Mouse (Mus musculus): ENCODE results near the gene Gfy. TPM values are rescaled to one million over a fixed set of nuclear protein-coding genes. Genes with fewer than 3 reads are reported as not detected.

The Gfy gene
- polyA plus RNA-seq, 1 experiment from 2014 or later = not detected

GRCm38 (mm10) chr7:45133446-45134159 lies 45.8 kb downstream of the Gfy start:
- WGBS = 75% methylated on average over 8 of the region's 8 CpGs
- ATAC-seq (ENCODE audit: extremely low read depth, insufficient number of reproducible peaks, low FRiP score, low TSS enrichment) = no peak
- Histone ChIP-seq H3K27me3 (replicated peaks) (peaks cover 7% of the 10 kb centered on the region; the same call in 1 of the 2 replicates), H3K4me1 (peaks cover 42% of the 10 kb centered on the region), H3K9ac (no peak overlapping the region), H3K36me3 (no peaks in the 10 kb centered on the region), H3K4me3 (no peak overlapping the region), H3K9me3 (no peaks in the 10 kb centered on the region), H3K4me2 (no peak overlapping the region), H3K27ac (replicated peaks) (no peak overlapping the region)

DNA sequence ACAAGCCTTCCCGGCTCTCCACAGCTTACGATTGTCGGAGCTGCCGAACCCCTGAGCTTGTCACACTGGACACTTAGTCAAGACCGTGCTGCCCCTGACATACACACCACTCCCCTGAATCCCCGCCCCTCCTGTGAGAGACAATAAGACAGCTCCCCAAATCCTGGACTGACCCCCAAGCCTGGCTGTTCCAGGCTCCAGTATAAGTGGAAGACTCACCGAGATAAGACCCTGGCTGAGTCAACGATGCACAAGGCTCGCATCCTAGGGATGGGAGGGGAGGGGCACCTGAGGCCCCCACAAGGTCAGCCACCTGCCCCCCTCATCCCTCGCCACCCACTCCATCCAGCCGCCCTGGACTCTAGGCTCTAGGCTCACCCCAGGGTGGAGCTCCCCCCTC lies 47.5 kb downstream of the Gfy start:
- H3K27me3 ChIP-seq (replicated peaks) = 0 out of 2 replicates have a peak, but pooled peaks cover 7% of the 10 kb centered on the region
- no peak overlapping the region for H3K4me3 ChIP-seq
- peaks cover 35% of the 10 kb centered on the region for H3K4me1 ChIP-seq
- WGBS = 62% methylated on average over 11 of the region's 11 CpGs
- H3K4me2 ChIP-seq = no peak overlapping the region
- no peaks in the 10 kb centered on the region for H3K9me3 ChIP-seq
- H3K36me3 ChIP-seq = peaks cover 8% of the 10 kb centered on the region
- ATAC-seq (ENCODE audit: extremely low read depth, insufficient number of reproducible peaks, low FRiP score, low TSS enrichment) = no peak
- H3K27ac ChIP-seq (replicated peaks) = no peak overlapping the region
- H3K9ac ChIP-seq = peak overlapping the region; percentile 58

GRCm38 (mm10) chr7:45129776-45130512 lies 49.4 kb downstream of the Gfy start:
- Histone ChIP-seq H3K9ac (peak overlapping the region; percentile 81), H3K27ac (replicated peaks) (peak overlapping the region; percentile 90), H3K36me3 (peaks cover 27% of the 10 kb centered on the region), H3K4me1 (peaks cover 40% of the 10 kb centered on the region), H3K4me3 (peak overlapping the region; percentile 98), H3K4me2 (peak overlapping the region; percentile 72), H3K27me3 (replicated peaks) (0 out of 2 replicates have a peak, but pooled peaks cover 1% of the 10 kb centered on the region), H3K9me3 (no peaks in the 10 kb centered on the region)
- 64% methylated on average over 15 of the region's 15 CpGs for WGBS
- no peak for ATAC-seq (ENCODE audit: extremely low read depth, insufficient number of reproducible peaks, low FRiP score, low TSS enrichment)

- 3% methylated on average over 17 of the region's 17 CpGs for WGBS
- H3K27ac ChIP-seq (replicated peaks) = peak overlapping the region; percentile 90
These were observed 50.1 kb downstream of the Gfy start for GRCm38 (mm10) chr7:45129318-45129717.

DNA sequence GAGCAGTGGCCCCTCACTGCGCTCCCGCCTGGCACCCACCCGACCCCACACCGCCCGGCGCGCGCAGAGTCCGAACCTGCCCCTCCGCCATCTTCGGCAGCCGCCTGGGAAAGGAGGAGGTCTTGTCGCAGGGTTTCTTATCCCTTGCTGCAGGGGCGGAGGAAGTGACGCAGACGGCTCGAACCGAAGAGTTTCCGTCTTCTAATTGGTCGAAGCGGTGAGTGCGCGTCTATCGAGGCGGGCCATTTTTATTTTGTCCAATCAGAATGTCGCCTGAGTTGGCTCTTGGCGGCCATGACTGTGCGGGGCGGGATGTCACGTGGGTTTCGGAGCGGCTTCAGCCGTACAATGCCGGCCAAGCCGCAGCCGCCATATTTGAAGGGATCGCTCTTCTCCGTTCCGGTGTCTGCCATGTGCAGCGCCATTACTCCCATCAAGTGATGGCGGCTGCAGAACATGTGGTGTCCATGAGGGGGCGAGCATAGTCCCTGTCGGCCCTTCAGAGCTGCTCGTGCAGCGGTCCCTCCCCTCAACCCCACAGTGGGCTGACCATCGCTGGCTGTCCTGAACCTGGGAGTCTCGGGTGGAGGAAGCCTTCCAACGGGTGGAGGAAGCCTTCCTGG lies 50.6 kb downstream of the Gfy start, which contains the start of gene Rpl13a:
TSS of gene Rpl13a (minus strand) at position 138 of the 623 bp plus-strand sequence.
- Histone ChIP-seq H3K4me2 (peak within 1 kb of the TSS; percentile 97), H3K4me3 (peak within 1 kb of the TSS; percentile 98), H3K27ac (replicated peaks) (peak within 1 kb of the TSS; percentile 94), H3K9ac (peak within 1 kb of the TSS; percentile 100), H3K27me3 (replicated peaks) (no peaks in the 10 kb centered on the region), H3K4me1 (peaks cover 42% of the 10 kb centered on the region), H3K36me3 (peaks cover 30% of the 10 kb centered on the region), H3K9me3 (no peaks in the 10 kb centered on the region)
- peak; percentile 87 for ATAC-seq (ENCODE audit: extremely low read depth, insufficient number of reproducible peaks, low FRiP score, low TSS enrichment)
- under 1% methylated on average over 48 of the region's 48 CpGs for WGBS

More at GRCm38 (mm10) chr7:45129318-45129717, 50.1 kb downstream of the Gfy start:
- peak overlapping the region; percentile 98 for H3K4me3 ChIP-seq
- H3K4me1 ChIP-seq = peaks cover 42% of the 10 kb centered on the region
- peak overlapping the region; percentile 81 for H3K9ac ChIP-seq
- ATAC-seq (ENCODE audit: extremely low read depth, insufficient number of reproducible peaks, low FRiP score, low TSS enrichment) = no peak; the same call in 1 of the 2 replicates
- no peaks in the 10 kb centered on the region for H3K9me3 ChIP-seq
- no peaks in the 10 kb centered on the region for H3K27me3 ChIP-seq (replicated peaks)
- peak overlapping the region; percentile 72 for H3K4me2 ChIP-seq
- peaks cover 30% of the 10 kb centered on the region for H3K36me3 ChIP-seq

DNA sequence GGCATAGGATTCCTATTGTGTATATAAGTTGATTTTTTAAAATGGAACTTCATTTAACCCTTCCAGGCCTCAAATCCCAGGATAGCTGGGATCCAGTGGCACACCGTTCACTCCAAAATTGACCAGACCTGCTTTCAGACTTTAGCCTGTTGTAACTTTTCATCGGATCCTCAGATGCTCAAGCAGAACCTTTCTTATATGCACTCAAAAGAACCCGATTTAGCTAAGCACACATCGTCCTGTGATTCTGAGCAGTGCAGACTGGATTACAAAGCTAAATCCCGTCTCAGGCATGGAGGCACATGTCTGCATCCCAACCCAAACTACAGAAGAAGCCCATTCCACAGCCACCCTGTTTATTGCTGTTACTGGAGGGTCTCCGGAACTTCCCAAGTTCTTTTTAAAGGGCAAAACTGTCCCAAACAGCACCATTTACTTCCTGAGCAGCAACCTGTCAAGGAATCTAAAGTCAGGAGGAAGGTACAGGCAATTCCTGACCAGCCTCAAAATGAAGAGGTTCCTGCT lies 51.6 kb downstream of the Gfy start:
- under 1% methylated on average over 6 of the region's 6 CpGs for WGBS

GRCm38 (mm10) chr7:45126844-45127699 lies 52.3 kb downstream of the Gfy start:
- peaks cover 42% of the 10 kb centered on the region for H3K36me3 ChIP-seq
- H3K9me3 ChIP-seq = no peaks in the 10 kb centered on the region
- H3K27me3 ChIP-seq (replicated peaks) = no peaks in the 10 kb centered on the region
- peak overlapping the region; percentile 94 for H3K27ac ChIP-seq (replicated peaks)
- peak overlapping the region; percentile 98 for H3K4me3 ChIP-seq
- WGBS = 22% methylated on average over 21 of the region's 21 CpGs
- H3K4me1 ChIP-seq = peaks cover 55% of the 10 kb centered on the region
- no peak for ATAC-seq (ENCODE audit: extremely low read depth, insufficient number of reproducible peaks, low FRiP score, low TSS enrichment)
- peak overlapping the region; percentile 100 for H3K9ac ChIP-seq
- peak overlapping the region; percentile 97 for H3K4me2 ChIP-seq

More for the DNA sequence above, 51.6 kb downstream of the Gfy start:
- Histone ChIP-seq H3K36me3 (peaks cover 35% of the 10 kb centered on the region), H3K27ac (replicated peaks) (peak overlapping the region; percentile 94), H3K4me1 (peaks cover 48% of the 10 kb centered on the region), H3K9ac (peak overlapping the region; percentile 100), H3K27me3 (replicated peaks) (no peaks in the 10 kb centered on the region), H3K4me2 (peak overlapping the region; percentile 97), H3K4me3 (peak overlapping the region; percentile 98), H3K9me3 (no peaks in the 10 kb centered on the region)
- no peak for ATAC-seq (ENCODE audit: extremely low read depth, insufficient number of reproducible peaks, low FRiP score, low TSS enrichment)

Small RNA genes within 50 kb of the gene (microRNA-seq; reads per million reads assigned to microRNA genes)
- 9.0 reads per million, percentile 26 among the genes with 10 or more reads in this experiment for gene Mir5121
- gene Mir7055 = 0.61 reads per million

Other genes with a start within 250 kb of the Gfy start
- 0.11 and 0.14 TPM in 2 replicates for gene Tsks, start 236.4 kb downstream of the Gfy start, polyA plus RNA-seq (2015; fragmentation: Nextera tagmentation; extraction: Ambion mirVana)
- 9.8 and 10.3 TPM in 2 replicates for gene Cpt1c, start 204.7 kb downstream of the Gfy start, polyA plus RNA-seq (2015; fragmentation: Nextera tagmentation; extraction: Ambion mirVana)
- gene Prmt1, start 193.0 kb downstream of the Gfy start, polyA plus RNA-seq (2015; fragmentation: Nextera tagmentation; extraction: Ambion mirVana) = 438 and 486 TPM in 2 replicates
- 63.6 and 68.1 TPM in 2 replicates for gene Irf3, start 181.9 kb downstream of the Gfy start, polyA plus RNA-seq (2015; fragmentation: Nextera tagmentation; extraction: Ambion mirVana)
- 36.0 and 36.3 TPM in 2 replicates for gene Bcl2l12, start 180.9 kb downstream of the Gfy start, polyA plus RNA-seq (2015; fragmentation: Nextera tagmentation; extraction: Ambion mirVana)
- gene Scaf1, start 163.2 kb downstream of the Gfy start, polyA plus RNA-seq (2015; fragmentation: Nextera tagmentation; extraction: Ambion mirVana) = 27.0 and 27.1 TPM in 2 replicates
- 71.6 and 82.6 TPM in 2 replicates for gene Rras, start 161.6 kb downstream of the Gfy start, polyA plus RNA-seq (2015; fragmentation: Nextera tagmentation; extraction: Ambion mirVana)
- gene Prr12, start 126.7 kb downstream of the Gfy start, polyA plus RNA-seq (2015; fragmentation: Nextera tagmentation; extraction: Ambion mirVana) = 6.8 and 7.1 TPM in 2 replicates
- gene Nosip, start 117.1 kb downstream of the Gfy start, polyA plus RNA-seq (2015; fragmentation: Nextera tagmentation; extraction: Ambion mirVana) = 46.6 and 49.6 TPM in 2 replicates
- 12.5 and 13.6 TPM in 2 replicates for gene Prrg2, start 116.9 kb downstream of the Gfy start, polyA plus RNA-seq (2015; fragmentation: Nextera tagmentation; extraction: Ambion mirVana)
- 271 and 277 TPM in 2 replicates for gene Rcn3, start 87.3 kb downstream of the Gfy start, polyA plus RNA-seq (2015; fragmentation: Nextera tagmentation; extraction: Ambion mirVana)
- 38.0 and 38.1 TPM in 2 replicates for gene Fcgrt, start 75.7 kb downstream of the Gfy start, polyA plus RNA-seq (2015; fragmentation: Nextera tagmentation; extraction: Ambion mirVana)
- 982 and 1,095 TPM in 2 replicates for gene Rps11, start 55.1 kb downstream of the Gfy start, polyA plus RNA-seq (2015; fragmentation: Nextera tagmentation; extraction: Ambion mirVana)
- 688 and 785 TPM in 2 replicates for gene Rpl13a, start 50.8 kb downstream of the Gfy start, polyA plus RNA-seq (2015; fragmentation: Nextera tagmentation; extraction: Ambion mirVana)
- gene Gm45713, start 43.3 kb downstream of the Gfy start, polyA plus RNA-seq (2015; fragmentation: Nextera tagmentation; extraction: Ambion mirVana) = 0.17 TPM in 1 of 2 replicates, not detected in the other
- 0.88 and 1.0 TPM in 2 replicates for gene Flt3l, start 43.1 kb downstream of the Gfy start, polyA plus RNA-seq (2015; fragmentation: Nextera tagmentation; extraction: Ambion mirVana)
- 82.2 and 89.3 TPM in 2 replicates for gene Pih1d1, start 25.3 kb downstream of the Gfy start, polyA plus RNA-seq (2015; fragmentation: Nextera tagmentation; extraction: Ambion mirVana)
- gene Aldh16a1, start 25.0 kb downstream of the Gfy start, polyA plus RNA-seq (2015; fragmentation: Nextera tagmentation; extraction: Ambion mirVana) = 31.8 and 33.4 TPM in 2 replicates
- gene Slc17a7, start 15.6 kb downstream of the Gfy start, polyA plus RNA-seq (2015; fragmentation: Nextera tagmentation; extraction: Ambion mirVana) = 2.9 and 3.6 TPM in 2 replicates
- not detected in 2 replicates for gene Pth2, start 1.4 kb upstream of the Gfy start, polyA plus RNA-seq (2015; fragmentation: Nextera tagmentation; extraction: Ambion mirVana)
- 0.51 and 0.74 TPM in 2 replicates for gene Ccdc155, start 25.3 kb upstream of the Gfy start, polyA plus RNA-seq (2015; fragmentation: Nextera tagmentation; extraction: Ambion mirVana)
- 1.5 and 1.7 TPM in 2 replicates for gene Dkkl1, start 32.6 kb upstream of the Gfy start, polyA plus RNA-seq (2015; fragmentation: Nextera tagmentation; extraction: Ambion mirVana)
- 127 and 139 TPM in 2 replicates for gene Tead2, start 36.2 kb upstream of the Gfy start, polyA plus RNA-seq (2015; fragmentation: Nextera tagmentation; extraction: Ambion mirVana)
- 1.7 and 2.4 TPM in 2 replicates for gene Cd37, start 59.5 kb upstream of the Gfy start, polyA plus RNA-seq (2015; fragmentation: Nextera tagmentation; extraction: Ambion mirVana)
- 0.27 and 0.41 TPM in 2 replicates for gene Slc6a16, start 61.5 kb upstream of the Gfy start, polyA plus RNA-seq (2015; fragmentation: Nextera tagmentation; extraction: Ambion mirVana)
- not detected in 2 replicates for gene Slc6a21, start 97.9 kb upstream of the Gfy start, polyA plus RNA-seq (2015; fragmentation: Nextera tagmentation; extraction: Ambion mirVana)
- gene Trpm4, start 154.2 kb upstream of the Gfy start, polyA plus RNA-seq (2015; fragmentation: Nextera tagmentation; extraction: Ambion mirVana) = 12.7 and 13.5 TPM in 2 replicates
- 24.2 and 27.7 TPM in 2 replicates for gene Hrc, start 155.7 kb upstream of the Gfy start, polyA plus RNA-seq (2015; fragmentation: Nextera tagmentation; extraction: Ambion mirVana)
- 2.3 and 2.9 TPM in 2 replicates for gene Ppfia3, start 187.4 kb upstream of the Gfy start, polyA plus RNA-seq (2015; fragmentation: Nextera tagmentation; extraction: Ambion mirVana)
- gene Lin7b, start 191.0 kb upstream of the Gfy start, polyA plus RNA-seq (2015; fragmentation: Nextera tagmentation; extraction: Ambion mirVana) = 1.0 and 1.2 TPM in 2 replicates
- gene Snrnp70, start 216.2 kb upstream of the Gfy start, polyA plus RNA-seq (2015; fragmentation: Nextera tagmentation; extraction: Ambion mirVana) = 136 and 140 TPM in 2 replicates
- 0.32 and 0.50 TPM in 2 replicates for gene Kcna7, start 226.1 kb upstream of the Gfy start, polyA plus RNA-seq (2015; fragmentation: Nextera tagmentation; extraction: Ambion mirVana)
- 1.6 and 1.8 TPM in 2 replicates for gene Ntf5, start 234.1 kb upstream of the Gfy start, polyA plus RNA-seq (2015; fragmentation: Nextera tagmentation; extraction: Ambion mirVana)
- gene Lhb, start 241.3 kb upstream of the Gfy start, polyA plus RNA-seq (2015; fragmentation: Nextera tagmentation; extraction: Ambion mirVana) = not detected in 2 replicates

Data from heart, embryonic 13.5 days (tissue).